Mouse (Mus musculus) embryonic fibroblast, embryonic 13.5 days (primary cell): ENCODE measurements around the gene Vsir.

ENCODE experiments used
- CTCF ChIP-seq: IDR thresholded peaks from 2 replicates; pipeline ENCODE4 v1.5.1; 2011; ENCODE audit warnings: mild to moderate bottlenecking, control low read depth, low read length, moderate library complexity, borderline replicate concordance; ENCODE audit not compliant: insufficient read depth
- POLR2A ChIP-seq: IDR thresholded peaks from 2 replicates; pipeline ENCODE4 v1.6.1; 2011; ENCODE audit warnings: low read depth, mild to moderate bottlenecking, control low read depth, low read length, moderate library complexity

- TF ChIP-seq CTCF (no peak), POLR2A (no peak)
Measured at GRCm38 (mm10) chr10:60373937-60374578, 27.4 kb downstream of the Vsir start.
